Mouse (Mus musculus) stomach, embryonic 14.5 days (tissue): ENCODE measurements around the gene Dlgap1. TPM values are rescaled to one million over a fixed set of nuclear protein-coding genes. Genes with fewer than 3 reads are reported as not detected.

Experiments used
- ATAC-seq: fragments of 200-750 bp; cut with Nextera tagmentation; 2 replicates; pipeline ENCODE4 v1.8.0; 2017; ENCODE audit warnings: low read depth, moderate TSS enrichment; ENCODE audit not compliant: insufficient number of reproducible peaks, insufficient read depth, low FRiP score
- H3K27ac ChIP-seq: fragments of 300-500 bp; sonication (generic); 2 replicates; pipeline ENCODE4 v1.5.1; 2014; ENCODE audit warnings: mild to moderate bottlenecking, low read length, moderate library complexity, mixed read lengths
- H3K27me3 ChIP-seq: fragments of 300-500 bp; sonication (generic); 2 replicates; pipeline ENCODE4 v1.6.1; 2014; ENCODE audit warnings: low read length, control low read depth, mixed read lengths; ENCODE audit not compliant: control insufficient read depth, insufficient read depth
- H3K36me3 ChIP-seq: fragments of 300-500 bp; sonication (generic); 2 replicates; pipeline ENCODE4 v1.6.1; 2014; ENCODE audit warnings: mild to moderate bottlenecking, control low read depth, low read length, moderate library complexity, mixed read lengths; ENCODE audit not compliant: control insufficient read depth, insufficient read depth
- H3K4me1 ChIP-seq: fragments of 300-500 bp; sonication (generic); 2 replicates; pipeline ENCODE4 v1.6.1; 2014; ENCODE audit warnings: low read length, control low read depth, mixed read lengths; ENCODE audit not compliant: control insufficient read depth, insufficient read depth
- H3K4me2 ChIP-seq: fragments of 300-500 bp; sonication (generic); replicated peaks from 2 replicates; pipeline ENCODE4 v1.6.1; 2014; ENCODE audit warnings: low read depth, low read length, control low read depth
- H3K4me3 ChIP-seq: fragments of 300-500 bp; sonication (generic); 2 replicates; pipeline ENCODE4 v1.5.1; 2014; ENCODE audit warnings: low read depth, low read length, control low read depth
- H3K9ac ChIP-seq: fragments of 300-500 bp; sonication (generic); replicated peaks from 2 replicates; pipeline ENCODE4 v1.6.1; 2014; ENCODE audit warnings: low read depth, mild to moderate bottlenecking, control low read depth, low read length, moderate library complexity, mixed read lengths
- H3K9me3 ChIP-seq: fragments of 300-500 bp; sonication (generic); 2 replicates; pipeline ENCODE4 v1.6.1; 2016; ENCODE audit warnings: low read depth, low read length, control low read depth; ENCODE audit not compliant: control insufficient read depth
- whole genome bisulfite sequencing: fragments of 180-500 bp; shearing (Covaris S2); extraction: QIAGEN DNeasy Blood & Tissue Kit; methylation state at CpG from one replicate; pipeline ENCODE4 v1.1.7; 2014; 5-methylcytosine and 5-hydroxymethylcytosine counted together
- polyA plus RNA-seq: library from polyadenylated mRNA; unstranded; fragments of >200 nt; fragmentation: Nextera tagmentation; extraction: Ambion mirVana; gene quantifications from 2 replicates; pipeline ENCODE4 v1.2.1, GENCODE M21; 2014

The Dlgap1 gene
- polyA plus RNA-seq, 1 experiment from 2014 or later, result 3.8 TPM

- Histone ChIP-seq H3K4me1 (peaks cover 4% of the 10 kb centered on the region; the same call in 1 of the 2 replicates), H3K36me3 (no peaks in the 10 kb centered on the region), H3K9me3 (no peaks in the 10 kb centered on the region), H3K4me3 (no peak overlapping the region), H3K4me2 (no peak overlapping the region), H3K27me3 (no peaks in the 10 kb centered on the region), H3K9ac (no peak overlapping the region), H3K27ac (no peak overlapping the region)
- 76% methylated on average over 4 of the region's 4 CpGs for WGBS
- ATAC-seq, result no peak
Observed at GRCm38 (mm10) chr17:70828180-70828528, 859.3 kb downstream of the Dlgap1 start.

GRCm38 (mm10) chr17:70828569-70828968, 859.7 kb downstream of the Dlgap1 start:
- Histone ChIP-seq H3K9ac (no peak overlapping the region), H3K27ac (no peak overlapping the region), H3K4me2 (no peak overlapping the region), H3K9me3 (no peaks in the 10 kb centered on the region), H3K4me3 (no peak overlapping the region), H3K36me3 (no peaks in the 10 kb centered on the region), H3K27me3 (no peaks in the 10 kb centered on the region), H3K4me1 (peaks cover 4% of the 10 kb centered on the region; the same call in 1 of the 2 replicates)
- ATAC-seq, result no peak
- 77% methylated on average over 2 of the region's 2 CpGs for WGBS

- WGBS, result 74% methylated on average over 6 of the region's 6 CpGs
- H3K9ac ChIP-seq, result no peak overlapping the region
- H3K27ac ChIP-seq, result no peak overlapping the region
- H3K4me2 ChIP-seq, result no peak overlapping the region
- peaks cover 4% of the 10 kb centered on the region; the same call in 1 of the 2 replicates for H3K4me1 ChIP-seq
- H3K36me3 ChIP-seq, result no peaks in the 10 kb centered on the region
- no peak overlapping the region for H3K4me3 ChIP-seq
- no peaks in the 10 kb centered on the region for H3K27me3 ChIP-seq
- ATAC-seq, result no peak
- H3K9me3 ChIP-seq, result no peaks in the 10 kb centered on the region
Observed at GRCm38 (mm10) chr17:70829217-70829616, 860.3 kb downstream of the Dlgap1 start.

GRCm38 (mm10) chr17:70829943-70830715, 861.3 kb downstream of the Dlgap1 start:
- Histone ChIP-seq H3K27me3 (no peaks in the 10 kb centered on the region), H3K27ac (no peak overlapping the region), H3K36me3 (no peaks in the 10 kb centered on the region), H3K4me1 (peaks cover 4% of the 10 kb centered on the region; the same call in 1 of the 2 replicates), H3K9me3 (no peaks in the 10 kb centered on the region), H3K9ac (no peak overlapping the region), H3K4me2 (no peak overlapping the region), H3K4me3 (no peak overlapping the region)
- ATAC-seq, result no peak
- 80% methylated on average over 23 of the region's 23 CpGs for WGBS

- Histone ChIP-seq H3K4me2 (no peak overlapping the region), H3K27me3 (no peaks in the 10 kb centered on the region), H3K36me3 (no peaks in the 10 kb centered on the region), H3K9me3 (no peaks in the 10 kb centered on the region), H3K27ac (no peak overlapping the region), H3K4me1 (peaks cover 6% of the 10 kb centered on the region; the same call in 1 of the 2 replicates), H3K4me3 (no peak overlapping the region), H3K9ac (no peak overlapping the region)
- WGBS, result 56% methylated on average over 4 of the region's 4 CpGs
- no peak for ATAC-seq
Observed at GRCm38 (mm10) chr17:70831591-70831990, 862.7 kb downstream of the Dlgap1 start.

- Histone ChIP-seq H3K4me1 (0 out of 2 replicates have a peak, but pooled peaks cover 3% of the 10 kb centered on the region), H3K9ac (no peak overlapping the region), H3K27me3 (no peaks in the 10 kb centered on the region), H3K4me2 (no peak overlapping the region), H3K4me3 (no peak overlapping the region), H3K36me3 (no peaks in the 10 kb centered on the region), H3K27ac (no peak overlapping the region), H3K9me3 (no peaks in the 10 kb centered on the region)
- WGBS, result 82% methylated on average over 9 of the region's 9 CpGs
- no peak for ATAC-seq
Observed at GRCm38 (mm10) chr17:70832544-70832943, 863.7 kb downstream of the Dlgap1 start.

GRCm38 (mm10) chr17:70834430-70834965, 865.6 kb downstream of the Dlgap1 start:
- Histone ChIP-seq H3K4me1 (0 out of 2 replicates have a peak, but pooled peaks cover 3% of the 10 kb centered on the region), H3K27ac (peak overlapping the region; percentile 33; the same call in 1 of the 2 replicates)
- 3% methylated on average over 29 of the region's 29 CpGs for WGBS

GRCm38 (mm10) chr17:70835071-70835790, 866.4 kb downstream of the Dlgap1 start:
- WGBS, result 8% methylated on average over 10 of the region's 10 CpGs
- Histone ChIP-seq H3K4me1 (0 out of 2 replicates have a peak, but pooled peaks cover 3% of the 10 kb centered on the region), H3K27me3 (no peaks in the 10 kb centered on the region), H3K9me3 (no peaks in the 10 kb centered on the region), H3K4me3 (peak overlapping the region; percentile 28), H3K27ac (0 out of 2 replicates have a peak overlapping the region, but pooled peaks have one; percentile 0), H3K9ac (0 out of 2 replicates have a peak overlapping the region, but pooled peaks have one; percentile 10), H3K4me2 (peak overlapping the region; percentile 63), H3K36me3 (no peaks in the 10 kb centered on the region)
- peak; percentile 35; the same call in 1 of the 2 replicates for ATAC-seq

More at GRCm38 (mm10) chr17:70834430-70834965, 865.6 kb downstream of the Dlgap1 start:
- Histone ChIP-seq H3K36me3 (no peaks in the 10 kb centered on the region), H3K27me3 (no peaks in the 10 kb centered on the region), H3K4me3 (peak overlapping the region; percentile 28), H3K4me2 (peak overlapping the region; percentile 63), H3K9me3 (no peaks in the 10 kb centered on the region), H3K9ac (0 out of 2 replicates have a peak overlapping the region, but pooled peaks have one; percentile 6)
- ATAC-seq, result peak; percentile 70
